Mouse (Mus musculus) lung, postnatal 4 days (tissue): ENCODE results near the gene Lrrc51.
A peak's percentile ranks its signal among the peaks of the same experiment; 100 is the strongest.
"Not testable (repeated sequence)": the region's sequence is repeated elsewhere in the genome, so short reads cannot be mapped to it uniquely, and the experiment has no call there.

ENCODE experiments used
- DNase-seq, 2 experiments: peaks; one replicate each; pipeline ENCODE4 v3.0.0; 2021

Gene Lrrc51

GRCm38 (mm10) chr7:101936996-101937395 is 3.3 kb upstream of the Lrrc51 start:
- DNase-seq: no peak

- no peak for DNase-seq
These were observed 2.3 kb upstream of the Lrrc51 start for GRCm38 (mm10) chr7:101935957-101936356.

- DNase-seq: no peak
These were observed 395 bp downstream of the Lrrc51 start for GRCm38 (mm10) chr7:101933300-101933699.

GRCm38 (mm10) chr7:101932551-101932950 is 1.1 kb downstream of the Lrrc51 start:
- DNase-seq: no peak

GRCm38 (mm10) chr7:101928093-101928492 is 5.6 kb downstream of the Lrrc51 start:
- peak in 1 of 2 experiments; percentile 43 for DNase-seq

GRCm38 (mm10) chr7:101925892-101926291 is 7.8 kb downstream of the Lrrc51 start:
- not testable (repeated sequence) for DNase-seq

- peak; percentile 47 to 74 for DNase-seq
These were observed 15.6 kb downstream of the Lrrc51 start for GRCm38 (mm10) chr7:101918071-101918470.

GRCm38 (mm10) chr7:101911982-101912381 is 21.7 kb downstream of the Lrrc51 start:
- DNase-seq: no peak

- no peak for DNase-seq
These were observed 23.6 kb downstream of the Lrrc51 start for GRCm38 (mm10) chr7:101910138-101910537.

- DNase-seq: peak; percentile 30 to 33
These were observed 25.3 kb downstream of the Lrrc51 start for GRCm38 (mm10) chr7:101908367-101908766.

- peak in 1 of 2 experiments; percentile 24 for DNase-seq
These were observed 27.0 kb downstream of the Lrrc51 start for GRCm38 (mm10) chr7:101906696-101907095.

GRCm38 (mm10) chr7:101906287-101906681 is 27.4 kb downstream of the Lrrc51 start, which contains the start of gene Tomt:
TSS of gene Tomt (minus strand) at chr7:101906359.
- no peak for DNase-seq

- DNase-seq: peak; percentile 99 to 100
These were observed 28.0 kb downstream of the Lrrc51 start, which contains the start of gene Lamtor1 for GRCm38 (mm10) chr7:101905561-101906286. TSS of gene Lamtor1 (plus strand) at chr7:101905904.

GRCm38 (mm10) chr7:101902846-101903245 is 30.8 kb downstream of the Lrrc51 start:
- DNase-seq: no peak

- no peak for DNase-seq
These were observed 31.7 kb downstream of the Lrrc51 start for GRCm38 (mm10) chr7:101901969-101902368.

- no peak for DNase-seq
These were observed 33.2 kb downstream of the Lrrc51 start for GRCm38 (mm10) chr7:101900331-101901097.

- peak; percentile 97 to 98 for DNase-seq
These were observed 37.3 kb downstream of the Lrrc51 start for GRCm38 (mm10) chr7:101896104-101897066.

GRCm38 (mm10) chr7:101895695-101896094 is 38.0 kb downstream of the Lrrc51 start:
- no peak for DNase-seq

GRCm38 (mm10) chr7:101888460-101888859 is 45.2 kb downstream of the Lrrc51 start:
- no peak for DNase-seq

- DNase-seq: no peak
These were observed 47.4 kb downstream of the Lrrc51 start for GRCm38 (mm10) chr7:101886274-101886673.

GRCm38 (mm10) chr7:101884160-101884559 is 49.5 kb downstream of the Lrrc51 start:
- DNase-seq: no peak

- DNase-seq: no peak
These were observed 51.1 kb downstream of the Lrrc51 start for GRCm38 (mm10) chr7:101882413-101883154.
